Mouse (Mus musculus) hindbrain, embryonic 16.5 days (tissue): Measurements from ENCODE around the gene Crocc. TPM values are rescaled to one million over a fixed set of nuclear protein-coding genes. Genes with fewer than 3 reads are reported as not detected.

Source experiments
- ATAC-seq: fragments of 200-750 bp; cut with Nextera tagmentation; 2 replicates; pipeline ENCODE4 v1.8.0; 2017; ENCODE audit warnings: moderate TSS enrichment, moderate library complexity
- H3K27ac ChIP-seq: fragments of 300-500 bp; sonication (generic); 2 replicates; pipeline ENCODE4 v1.5.1; 2014; ENCODE audit warnings: low read depth, mild to moderate bottlenecking, control low read depth, low read length, moderate library complexity
- H3K27me3 ChIP-seq: fragments of 300-500 bp; sonication (generic); replicated peaks from 2 replicates; pipeline ENCODE4 v1.6.1; 2014; ENCODE audit warnings: low read length; ENCODE audit not compliant: control insufficient read depth, insufficient read depth
- H3K36me3 ChIP-seq: fragments of 300-500 bp; sonication (generic); 2 replicates; pipeline ENCODE4 v1.6.1; 2014; ENCODE audit warnings: mild to moderate bottlenecking, low read length, moderate library complexity, mixed read lengths; ENCODE audit not compliant: control insufficient read depth, insufficient read depth
- H3K4me1 ChIP-seq: fragments of 300-500 bp; sonication (generic); 2 replicates; pipeline ENCODE4 v1.6.1; 2014; ENCODE audit warnings: low read depth, low read length; ENCODE audit not compliant: control insufficient read depth, insufficient read depth
- H3K4me2 ChIP-seq: fragments of 300-500 bp; sonication (generic); 2 replicates; pipeline ENCODE4 v1.6.1; 2014; ENCODE audit warnings: mild to moderate bottlenecking, low read length, control low read depth, moderate library complexity
- H3K4me3 ChIP-seq: fragments of 300-500 bp; sonication (generic); 2 replicates; pipeline ENCODE4 v1.5.1; 2014; ENCODE audit warnings: mild to moderate bottlenecking, low read length, control low read depth, moderate library complexity
- H3K9ac ChIP-seq: fragments of 300-500 bp; sonication (generic); 2 replicates; pipeline ENCODE4 v1.6.1; 2014; ENCODE audit warnings: low read depth, mild to moderate bottlenecking, control low read depth, low read length, moderate library complexity
- H3K9me3 ChIP-seq: fragments of 300-500 bp; sonication (generic); 2 replicates; pipeline ENCODE4 v1.6.1; 2014; ENCODE audit warnings: mild to moderate bottlenecking, low read length, moderate library complexity; ENCODE audit not compliant: control insufficient read depth
- WGBS: fragments of 180-500 bp; shearing (Covaris S2); extraction: QIAGEN DNeasy Blood & Tissue Kit; methylation state at CpG from one replicate; pipeline ENCODE4 v1.1.7; 2014; 5-methylcytosine and 5-hydroxymethylcytosine counted together
- polyA plus RNA-seq: library from polyadenylated mRNA; unstranded; fragments of >200 nt; fragmentation: Nextera tagmentation; extraction: Ambion mirVana; gene quantifications from 2 replicates; pipeline ENCODE4 v1.2.1, GENCODE M21; 2015

The Crocc gene
- polyA plus RNA-seq, 1 experiment from 2014 or later: 4.9 TPM

DNA sequence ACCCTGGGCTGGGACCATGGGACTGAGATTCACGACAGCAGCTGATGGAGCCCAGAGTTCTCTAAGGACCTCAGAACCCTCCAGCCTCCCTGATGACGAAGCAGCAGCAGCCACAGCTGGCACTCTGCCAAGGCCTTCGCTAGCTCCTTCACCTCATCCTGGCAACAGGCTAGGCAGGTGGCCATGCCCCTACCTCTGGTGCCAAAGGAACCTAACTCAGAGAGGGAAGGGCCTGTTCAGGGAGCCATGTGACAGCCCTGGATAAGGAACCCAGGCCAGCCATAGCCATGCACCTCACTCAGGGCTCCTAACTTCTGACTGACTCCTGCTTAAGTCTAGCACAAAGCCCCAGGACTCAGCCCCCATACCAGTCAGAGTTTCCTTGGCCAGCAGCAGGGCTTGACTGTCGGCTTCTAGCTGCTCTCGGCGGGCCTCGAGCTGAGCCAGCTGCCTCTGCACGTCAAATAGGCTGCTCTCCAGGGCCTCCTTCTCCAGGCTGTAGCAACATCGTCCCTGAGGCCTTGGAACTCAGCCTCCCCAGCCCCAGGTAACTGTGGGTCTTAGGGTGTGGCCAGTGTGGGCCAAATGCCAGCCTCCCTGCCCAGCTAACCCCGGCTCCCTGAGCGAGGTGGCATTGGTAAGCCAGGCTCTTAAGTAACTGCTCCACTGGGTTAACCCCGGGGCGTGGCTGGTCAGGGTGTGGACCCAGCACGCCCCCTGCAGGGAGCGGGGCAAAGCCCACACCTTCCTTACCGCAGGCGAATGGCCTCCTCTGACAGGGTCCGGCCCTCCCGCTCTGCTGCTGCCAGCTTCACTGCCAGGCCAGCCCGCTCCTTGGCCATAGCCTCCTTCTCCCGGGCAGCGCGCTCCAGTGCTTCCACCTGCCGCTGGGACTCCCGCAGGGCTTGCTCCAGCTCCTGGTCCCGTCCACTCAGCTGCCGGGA lies 26.5 kb downstream of the Crocc start:
- 0 out of 2 replicates have a peak, but pooled peaks have one; percentile 24 for ATAC-seq
- peaks cover 3% of the 10 kb centered on the region; the same call in 1 of the 2 replicates for H3K36me3 ChIP-seq
- peaks cover 5% of the 10 kb centered on the region; the same call in 1 of the 2 replicates for H3K4me1 ChIP-seq
- H3K9ac ChIP-seq: no peak overlapping the region; the same call in 1 of the 2 replicates
- no peaks in the 10 kb centered on the region for H3K9me3 ChIP-seq
- 0 out of 2 replicates have a peak overlapping the region, but pooled peaks have one; percentile 23 for H3K27ac ChIP-seq
- H3K4me2 ChIP-seq: no peak overlapping the region
- H3K4me3 ChIP-seq: no peak overlapping the region
- 63% methylated on average over 27 of the region's 27 CpGs for WGBS
- H3K27me3 ChIP-seq: no peaks in the 10 kb centered on the region

DNA sequence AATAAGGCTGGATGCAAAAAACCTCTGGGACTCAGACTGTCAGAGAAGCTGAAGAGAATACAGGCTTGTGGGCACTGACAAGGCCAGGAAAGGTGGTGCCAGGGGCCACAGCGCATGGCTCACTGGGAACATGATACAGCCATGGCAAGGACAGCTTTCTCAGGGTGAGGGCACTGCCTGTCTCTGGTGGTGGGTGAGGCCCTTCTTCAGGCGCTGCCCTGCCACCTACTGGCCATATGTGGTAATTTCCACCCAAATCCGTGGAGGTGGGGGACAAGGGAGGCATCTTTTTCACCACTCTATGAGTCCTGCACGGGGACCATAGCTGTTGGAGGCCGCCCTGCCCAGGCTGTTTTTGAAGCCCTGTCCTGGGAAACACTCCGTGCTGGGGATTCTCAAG lies 28.6 kb downstream of the Crocc start:
- Histone ChIP-seq H3K4me1 (peaks cover 5% of the 10 kb centered on the region; the same call in 1 of the 2 replicates), H3K9me3 (no peaks in the 10 kb centered on the region), H3K4me3 (no peak overlapping the region), H3K4me2 (no peak overlapping the region), H3K36me3 (peaks cover 5% of the 10 kb centered on the region; the same call in 1 of the 2 replicates), H3K9ac (peak overlapping the region; percentile 17; the same call in 1 of the 2 replicates), H3K27me3 (no peaks in the 10 kb centered on the region), H3K27ac (no peak overlapping the region)
- peak; percentile 59 for ATAC-seq
- WGBS: 24% methylated on average over 6 of the region's 6 CpGs

DNA sequence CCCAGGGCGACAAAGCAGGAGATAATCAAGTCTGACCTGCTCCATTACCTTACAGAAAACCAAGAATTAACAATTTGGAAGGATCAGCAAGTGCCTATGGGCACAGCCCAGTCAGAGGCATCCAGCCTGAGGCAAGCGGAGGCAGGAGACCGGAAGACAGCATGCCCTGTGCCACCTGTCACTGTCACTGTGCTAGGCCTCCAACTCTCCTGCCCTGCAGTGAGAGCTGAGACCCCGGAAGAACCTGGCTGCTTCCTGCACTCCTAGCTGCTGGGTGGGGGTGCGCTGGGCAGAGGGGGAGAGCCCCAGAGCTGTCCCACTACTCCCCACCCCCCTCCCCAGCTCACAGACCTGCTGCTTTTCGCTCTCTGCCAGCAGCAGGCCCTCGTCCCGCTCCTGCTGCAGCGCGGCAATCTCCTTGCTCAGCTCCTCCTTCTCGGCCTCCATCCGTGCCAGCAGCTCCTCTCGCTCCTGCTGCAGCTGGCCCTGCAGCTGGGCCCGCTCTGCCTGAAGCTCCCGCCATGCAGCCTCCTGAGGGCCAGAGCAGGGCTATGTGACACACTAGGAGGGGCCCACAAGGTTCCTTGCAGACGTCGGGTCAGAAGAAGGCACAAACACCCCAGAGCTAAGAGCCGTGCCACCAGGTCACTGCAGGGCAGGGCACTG lies 29.7 kb downstream of the Crocc start:
- Histone ChIP-seq H3K27ac (no peak overlapping the region), H3K4me3 (no peak overlapping the region), H3K4me1 (peaks cover 5% of the 10 kb centered on the region; the same call in 1 of the 2 replicates), H3K4me2 (no peak overlapping the region), H3K9ac (peak overlapping the region; percentile 31), H3K9me3 (no peaks in the 10 kb centered on the region), H3K36me3 (peaks cover 5% of the 10 kb centered on the region; the same call in 1 of the 2 replicates), H3K27me3 (no peaks in the 10 kb centered on the region)
- no peak for ATAC-seq
- WGBS: 86% methylated on average over 17 of the region's 18 CpGs

DNA sequence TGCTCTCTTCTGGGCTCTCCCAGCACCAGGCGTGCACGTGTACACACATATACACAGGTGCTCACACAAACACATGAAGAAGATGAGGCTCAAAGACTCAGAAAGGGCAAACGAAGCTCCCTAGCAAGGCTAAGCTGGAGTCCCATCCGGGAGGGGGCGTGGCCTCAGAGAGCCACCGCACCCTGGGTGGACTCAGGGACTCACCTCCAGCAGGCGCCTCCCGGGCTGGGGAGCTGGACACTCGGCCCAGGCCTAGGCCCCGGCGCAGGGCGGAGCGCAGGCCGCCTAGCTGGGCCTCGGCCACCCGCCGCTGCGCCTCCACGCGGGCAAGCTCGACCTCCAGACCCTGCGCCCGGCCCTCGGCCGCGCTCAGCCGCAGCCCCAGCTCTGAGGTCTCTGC lies 35.4 kb downstream of the Crocc start:
- Histone ChIP-seq H3K4me2 (no peak overlapping the region), H3K9me3 (no peaks in the 10 kb centered on the region), H3K4me3 (no peak overlapping the region), H3K9ac (no peak overlapping the region), H3K36me3 (peaks cover 2% of the 10 kb centered on the region; the same call in 1 of the 2 replicates), H3K27me3 (no peaks in the 10 kb centered on the region), H3K4me1 (peaks cover 22% of the 10 kb centered on the region), H3K27ac (no peak overlapping the region)
- ATAC-seq: no peak
- WGBS: 78% methylated on average over 21 of the region's 27 CpGs

DNA sequence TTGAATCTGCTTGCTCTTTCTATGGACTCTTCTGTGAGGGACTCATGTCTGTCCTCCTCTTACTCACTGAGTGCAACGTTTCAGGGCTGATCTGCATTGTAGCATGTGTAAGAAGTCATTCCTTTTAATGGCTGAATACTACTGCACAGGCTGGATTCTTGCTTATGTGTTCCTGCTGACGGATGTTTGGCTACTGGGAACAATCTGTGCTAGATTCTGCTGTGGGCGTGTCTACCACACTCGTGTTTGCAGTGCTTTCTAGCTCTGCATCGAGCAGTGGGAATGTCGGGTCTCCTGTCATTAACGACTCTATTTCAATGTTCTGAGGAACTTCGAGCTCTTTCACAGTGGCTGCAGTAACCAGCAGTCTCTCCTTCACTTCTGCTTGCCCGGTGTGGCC lies 36.3 kb downstream of the Crocc start:
- no peak for ATAC-seq
- Histone ChIP-seq H3K36me3 (peaks cover 2% of the 10 kb centered on the region; the same call in 1 of the 2 replicates), H3K4me3 (no peak overlapping the region), H3K27me3 (no peaks in the 10 kb centered on the region), H3K9ac (no peak overlapping the region), H3K27ac (no peak overlapping the region), H3K4me1 (peaks cover 24% of the 10 kb centered on the region), H3K9me3 (no peaks in the 10 kb centered on the region), H3K4me2 (no peak overlapping the region)
- whole genome bisulfite sequencing: 72% methylated on average over 9 of the region's 9 CpGs

DNA sequence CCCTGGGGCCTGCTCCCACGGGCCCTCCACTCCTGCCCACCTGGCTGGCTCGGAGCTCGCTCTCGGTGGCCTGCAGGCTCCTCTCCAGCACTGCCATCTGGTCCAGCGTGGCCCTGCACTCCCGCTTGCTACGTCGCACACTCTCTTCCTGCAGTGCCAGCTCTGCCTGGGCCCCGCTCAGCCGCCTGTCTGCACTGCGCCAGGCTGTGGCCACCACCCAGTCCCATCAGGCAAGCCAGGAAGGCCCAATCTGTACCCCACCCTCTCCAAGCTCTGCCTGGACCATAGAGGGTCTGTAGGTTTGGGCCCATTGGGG lies 38.8 kb downstream of the Crocc start:
- Histone ChIP-seq H3K4me2 (no peak overlapping the region), H3K9me3 (no peaks in the 10 kb centered on the region), H3K27ac (peak overlapping the region; percentile 73), H3K27me3 (no peaks in the 10 kb centered on the region), H3K4me1 (peaks cover 24% of the 10 kb centered on the region), H3K36me3 (no peaks in the 10 kb centered on the region), H3K9ac (peak overlapping the region; percentile 39), H3K4me3 (no peak overlapping the region)
- peak; percentile 20; the same call in 1 of the 2 replicates for ATAC-seq
- WGBS: 24% methylated on average over 10 of the region's 11 CpGs

DNA sequence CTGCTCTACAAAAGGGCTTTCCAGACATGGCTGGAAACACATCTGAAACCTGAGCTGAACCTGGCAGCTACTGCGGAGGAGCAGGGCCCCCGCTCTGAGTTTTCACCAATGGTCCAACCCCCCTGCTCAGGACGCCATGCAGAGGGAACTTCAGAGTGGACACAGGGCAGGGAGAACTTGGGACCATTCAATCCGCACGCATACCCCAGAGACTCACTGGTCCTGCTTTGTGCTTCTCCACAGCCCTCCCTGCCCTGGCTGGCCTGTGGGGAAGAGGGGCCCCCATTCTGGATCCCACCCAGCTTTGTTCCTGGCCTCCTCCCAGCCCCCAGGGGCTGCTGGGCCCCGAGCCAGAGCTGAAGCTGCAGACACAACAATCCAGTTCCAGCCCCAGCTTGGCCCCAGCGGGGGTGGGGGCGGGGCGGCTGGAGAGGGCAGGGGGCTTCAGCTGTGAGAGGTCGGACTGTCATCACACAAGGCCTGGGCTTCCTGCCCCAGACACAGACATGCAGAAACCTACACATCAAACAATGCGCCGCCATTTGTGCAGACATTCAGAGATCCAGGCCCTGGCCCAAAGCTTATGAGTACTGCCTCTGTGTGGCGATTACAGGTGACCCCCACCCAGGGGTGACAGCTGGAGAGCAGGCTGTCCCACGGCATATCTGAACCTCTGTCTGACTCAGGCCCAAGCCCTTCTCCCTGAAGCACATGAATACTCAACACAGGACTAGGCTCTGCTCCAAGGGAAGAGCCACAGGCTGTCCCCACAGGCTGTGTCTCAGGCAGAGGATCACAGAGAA lies 39.3 kb downstream of the Crocc start:
- H3K27me3 ChIP-seq: no peaks in the 10 kb centered on the region
- H3K4me2 ChIP-seq: no peak overlapping the region
- peaks cover 24% of the 10 kb centered on the region for H3K4me1 ChIP-seq
- peaks cover 3% of the 10 kb centered on the region; the same call in 1 of the 2 replicates for H3K36me3 ChIP-seq
- peak; percentile 75 for ATAC-seq
- no peaks in the 10 kb centered on the region for H3K9me3 ChIP-seq
- H3K9ac ChIP-seq: peak overlapping the region; percentile 39
- no peak overlapping the region for H3K4me3 ChIP-seq
- peak overlapping the region; percentile 73 for H3K27ac ChIP-seq
- 18% methylated on average over 14 of the region's 14 CpGs for WGBS

DNA sequence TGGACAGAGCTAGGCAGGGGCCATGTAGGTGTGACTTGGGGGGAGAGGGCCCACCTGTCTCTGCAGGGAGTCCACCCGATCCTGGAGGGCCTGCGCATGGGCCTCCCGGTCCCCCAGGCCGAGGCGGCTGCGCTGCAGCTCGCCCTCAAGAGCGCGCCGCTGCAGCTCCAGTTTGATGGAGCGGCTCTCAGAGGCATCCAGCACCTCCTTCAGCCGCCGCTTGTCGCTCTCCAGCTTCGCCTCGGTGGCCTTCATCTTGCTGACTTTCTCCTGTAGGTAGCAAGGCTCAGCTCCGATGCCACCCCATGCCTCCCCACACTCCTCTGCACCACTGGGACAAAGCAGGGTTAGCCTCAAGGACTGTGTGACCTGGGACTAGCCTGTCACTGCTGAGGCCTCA lies 40.1 kb downstream of the Crocc start:
- H3K36me3 ChIP-seq: peaks cover 8% of the 10 kb centered on the region
- no peak overlapping the region for H3K9ac ChIP-seq
- no peak overlapping the region for H3K4me3 ChIP-seq
- peaks cover 24% of the 10 kb centered on the region for H3K4me1 ChIP-seq
- WGBS: 81% methylated on average over 17 of the region's 17 CpGs
- ATAC-seq: no peak
- H3K27ac ChIP-seq: peak overlapping the region; percentile 73
- H3K9me3 ChIP-seq: no peaks in the 10 kb centered on the region
- no peak overlapping the region for H3K4me2 ChIP-seq
- no peaks in the 10 kb centered on the region for H3K27me3 ChIP-seq
